Mouse (Mus musculus) mesoderm, embryonic 11.5 days (tissue): ENCODE measurements around the gene Pmm2.

Experiments
- DNase-seq: peaks from one replicate; pipeline ENCODE4 v3.0.0-alpha.2; 2012; ENCODE audit warnings: low read depth, low spot score

Pmm2 gene

GRCm38 (mm10) chr16:8679780-8680179, 42.3 kb downstream of the Pmm2 start:
- no peak for DNase-seq

DNA sequence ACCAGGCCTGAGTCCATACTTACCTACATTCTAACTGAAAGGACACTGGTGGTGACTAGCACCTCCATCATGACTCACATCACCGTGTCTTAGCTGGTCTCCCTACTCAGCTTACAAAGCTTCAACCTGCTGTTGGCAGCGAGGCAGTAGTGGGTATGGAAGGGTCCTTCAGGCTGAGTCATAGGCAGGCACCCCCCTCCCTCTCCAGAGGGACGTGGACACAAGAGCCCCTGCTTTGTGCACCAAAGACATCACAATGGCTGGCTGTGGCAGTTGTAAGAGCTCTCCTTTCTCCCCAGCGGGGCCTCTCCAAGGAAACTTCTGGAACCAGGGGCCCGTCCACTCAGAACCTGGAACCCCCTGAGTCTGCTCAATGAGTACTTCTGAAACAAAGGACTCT, 43.0 kb downstream of the Pmm2 start, which contains the start of gene Gm5767:
Gene Gm5767, plus strand, starts transcription at position 301 of the 400 bp plus-strand sequence.
- DNase-seq: no peak

DNA sequence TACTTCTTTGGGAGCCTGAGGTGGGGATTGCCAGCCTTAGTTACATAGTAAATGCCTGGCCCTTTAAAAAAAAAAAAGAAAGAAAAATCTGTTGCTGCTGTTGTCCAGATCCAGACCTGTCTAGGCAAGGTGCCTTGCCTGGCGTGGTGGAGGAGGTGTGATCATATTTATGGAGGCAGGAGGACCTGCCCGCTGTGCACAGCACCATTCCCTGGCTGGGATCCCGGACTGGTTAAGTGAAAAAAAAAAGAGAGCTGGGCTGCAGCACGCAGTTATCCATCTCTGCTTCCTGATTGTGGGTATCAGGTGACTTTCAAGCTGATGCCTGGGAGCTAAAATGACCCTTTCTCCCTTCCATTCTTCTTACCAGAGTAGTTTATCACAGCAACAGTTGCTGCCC, 47.6 kb downstream of the Pmm2 start:
- DNase-seq: no peak

GRCm38 (mm10) chr16:8686121-8686870, 48.8 kb downstream of the Pmm2 start:
- peak; percentile 79 for DNase-seq

DNA sequence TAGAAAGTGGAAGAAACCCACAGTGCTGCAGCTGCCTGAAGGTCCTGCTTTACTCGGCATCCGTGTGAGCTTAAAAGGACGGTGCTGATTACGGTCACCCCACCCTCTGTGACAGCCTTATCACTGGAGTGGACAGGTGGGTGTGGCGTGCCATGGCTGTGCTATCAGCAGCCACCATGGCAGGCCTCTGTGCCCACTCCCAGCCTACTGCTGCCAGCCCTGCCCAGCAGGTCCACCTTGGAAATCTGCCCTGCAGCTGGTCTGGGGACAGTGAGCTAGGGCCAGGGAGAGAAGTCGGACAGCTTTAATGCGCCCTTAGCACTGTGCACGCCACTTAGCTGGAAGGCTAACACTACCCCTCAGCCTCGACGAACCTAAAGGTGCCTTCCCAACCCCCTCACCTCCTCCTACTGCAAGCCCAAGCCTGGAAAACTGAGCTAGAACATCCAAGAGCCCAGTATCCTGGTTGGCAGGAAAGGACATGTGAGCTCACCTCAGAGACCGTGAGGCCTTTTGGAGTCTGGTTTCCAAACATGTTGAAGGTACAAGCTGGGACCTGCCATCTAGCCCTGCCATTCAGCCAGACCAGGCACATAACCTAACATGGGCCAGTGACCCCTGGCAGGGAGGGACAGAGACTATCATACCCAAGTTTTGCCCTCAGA, 49.5 kb downstream of the Pmm2 start:
- DNase-seq: no peak

DNA sequence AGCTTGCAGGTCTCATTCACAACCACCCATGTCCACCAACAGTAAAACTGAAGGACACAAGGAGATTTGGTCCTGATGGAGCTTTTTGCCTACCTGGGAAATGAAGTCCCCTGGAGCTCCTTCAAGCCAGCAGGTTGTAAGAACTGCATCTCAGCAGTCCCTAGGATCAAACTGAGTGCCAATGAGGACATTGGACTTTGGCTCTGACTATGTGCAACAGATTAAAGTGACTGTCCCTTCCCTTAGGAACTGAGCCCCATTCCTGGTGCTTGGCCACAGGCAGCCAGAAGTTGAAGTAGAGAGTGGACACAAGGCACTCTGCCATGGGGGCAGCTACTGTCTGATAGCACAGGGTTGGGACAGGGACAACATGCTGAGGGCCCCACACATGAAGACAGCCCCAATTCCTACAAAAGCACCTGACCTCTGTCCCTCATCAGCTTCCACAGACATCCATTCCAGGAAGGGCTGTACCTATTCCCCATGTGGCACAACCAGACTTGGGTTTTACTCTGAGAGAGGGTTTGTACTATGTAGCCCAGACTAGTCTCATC, 50.2 kb downstream of the Pmm2 start:
- no peak for DNase-seq

GRCm38 (mm10) chr16:8689979-8690656, 52.6 kb downstream of the Pmm2 start:
- DNase-seq: no peak

- DNase-seq: no peak
Measured at GRCm38 (mm10) chr16:8691206-8691605, 53.7 kb downstream of the Pmm2 start.

DNA sequence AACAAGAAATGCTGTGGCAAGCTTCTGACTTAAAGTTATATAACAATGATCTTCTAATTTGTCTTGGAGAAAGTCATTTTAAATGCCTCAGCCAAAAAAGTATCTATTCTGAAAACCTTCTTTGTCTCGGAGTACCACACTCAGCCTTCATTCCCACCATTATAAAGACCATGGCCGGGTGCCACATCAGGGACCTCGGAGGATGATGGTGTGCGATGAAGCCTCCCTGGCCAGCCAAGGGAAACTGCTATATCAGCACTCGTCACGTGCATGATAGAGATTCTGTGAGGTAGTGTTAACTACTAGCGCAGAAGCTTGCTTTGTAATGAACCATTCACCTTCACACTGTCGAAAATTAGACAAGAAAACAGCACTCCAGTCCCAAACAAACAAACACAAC, 62.1 kb downstream of the Pmm2 start:
- DNase-seq: no peak

- DNase-seq: no peak
Measured at GRCm38 (mm10) chr16:8700586-8700985, 63.1 kb downstream of the Pmm2 start.

- no peak for DNase-seq
Measured at GRCm38 (mm10) chr16:8711998-8712397, 74.5 kb downstream of the Pmm2 start.
